Mouse (Mus musculus): ENCODE data around the gene Myo16. TPM values are rescaled to one million over a fixed set of nuclear protein-coding genes. Genes with fewer than 3 reads are reported as not detected.
A peak's percentile ranks its signal among the peaks of the same experiment; 100 is the strongest.

Myo16 gene
- polyA plus RNA-seq, 1 experiment from 2014 or later, result 2.0 TPM

DNA sequence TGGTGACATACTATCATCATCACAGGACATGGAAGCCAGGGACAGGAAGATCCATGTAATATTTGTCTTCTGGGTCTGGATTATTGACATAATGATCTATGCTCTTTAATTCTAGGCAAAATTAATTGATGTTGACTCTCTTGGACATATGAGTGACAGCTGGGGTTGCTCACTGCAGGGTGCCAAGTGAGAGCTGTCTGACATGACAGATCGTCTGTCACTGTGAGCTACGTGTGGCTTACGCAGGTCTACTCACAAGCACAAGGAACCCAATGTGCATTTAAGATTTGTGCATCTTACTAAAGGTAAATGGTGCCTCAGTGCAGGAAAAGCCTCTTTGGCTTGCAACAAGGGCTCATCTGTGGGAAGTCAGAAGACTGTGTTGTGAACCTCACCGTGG lies 149.3 kb downstream of the Myo16 start:
- ATAC-seq (0 out of 2 replicates have a peak, but pooled peaks have one; percentile 44), DNase-seq (ENCODE audit: low spot score) (peak; percentile 41)
- H3K9me3 ChIP-seq (replicated peaks; ENCODE audit: control insufficient read depth, low read length), result no peaks in the 10 kb centered on the region
- H3K9ac ChIP-seq (ENCODE audit: low read length), result no peak overlapping the region
- 71% methylated on average over 4 of the region's 4 CpGs for WGBS
- no peaks in the 10 kb centered on the region for H3K36me3 ChIP-seq (ENCODE audit: control insufficient read depth, insufficient read depth, low read length)
- no peak overlapping the region for H3K4me3 ChIP-seq (ENCODE audit: low read depth, low read length)
- H3K4me2 ChIP-seq (ENCODE audit: low read length), result no peak overlapping the region
- 0 out of 2 replicates have a peak, but pooled peaks cover 3% of the 10 kb centered on the region for H3K4me1 ChIP-seq (ENCODE audit: control insufficient read depth, insufficient read depth, low read length)
- H3K27ac ChIP-seq (ENCODE audit: low read depth, low read length), result no peak overlapping the region
- H3K27me3 ChIP-seq (replicated peaks; ENCODE audit: control insufficient read depth, insufficient read depth, low read length), result no peaks in the 10 kb centered on the region

DNA sequence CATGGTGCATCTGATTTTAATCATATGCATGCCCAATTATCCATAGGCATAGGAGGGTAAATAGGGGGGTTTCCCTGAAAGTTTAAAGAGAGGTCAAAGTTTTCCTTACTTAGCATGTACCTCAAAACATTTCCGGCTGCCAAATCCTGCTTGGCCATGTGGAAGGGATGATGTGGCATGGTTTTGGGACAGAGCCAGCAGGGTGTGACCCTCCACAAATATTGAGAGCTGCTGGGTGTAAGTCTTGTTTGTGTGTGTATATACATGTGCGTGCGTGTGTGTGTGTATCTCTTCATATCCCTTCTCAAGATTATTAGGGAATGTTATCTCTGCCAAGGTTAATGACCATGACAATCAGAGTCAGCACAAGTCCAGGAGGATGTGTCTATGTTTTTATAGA lies 150.3 kb downstream of the Myo16 start:
- Histone ChIP-seq H3K36me3 (ENCODE audit: control insufficient read depth, insufficient read depth, low read length) (no peaks in the 10 kb centered on the region), H3K9ac (ENCODE audit: low read length) (no peak overlapping the region), H3K9me3 (replicated peaks; ENCODE audit: control insufficient read depth, low read length) (no peaks in the 10 kb centered on the region), H3K27ac (ENCODE audit: low read depth, low read length) (no peak overlapping the region), H3K4me1 (ENCODE audit: control insufficient read depth, insufficient read depth, low read length) (0 out of 2 replicates have a peak, but pooled peaks cover 3% of the 10 kb centered on the region), H3K4me2 (ENCODE audit: low read length) (no peak overlapping the region), H3K4me3 (ENCODE audit: low read depth, low read length) (no peak overlapping the region), H3K27me3 (replicated peaks; ENCODE audit: control insufficient read depth, insufficient read depth, low read length) (no peaks in the 10 kb centered on the region)
- ATAC-seq (no peak), DNase-seq (ENCODE audit: low spot score) (no peak)
- WGBS, result 79% methylated on average over 3 of the region's 3 CpGs

- DNase-seq (ENCODE audit: low spot score) (no peak), ATAC-seq (no peak)
- H3K27ac ChIP-seq (ENCODE audit: low read depth, low read length), result no peak overlapping the region
- H3K27me3 ChIP-seq (replicated peaks; ENCODE audit: control insufficient read depth, insufficient read depth, low read length), result no peaks in the 10 kb centered on the region
- no peaks in the 10 kb centered on the region for H3K36me3 ChIP-seq (ENCODE audit: control insufficient read depth, insufficient read depth, low read length)
- no peak overlapping the region for H3K4me2 ChIP-seq (ENCODE audit: low read length)
- 0 out of 2 replicates have a peak, but pooled peaks cover 3% of the 10 kb centered on the region for H3K4me1 ChIP-seq (ENCODE audit: control insufficient read depth, insufficient read depth, low read length)
- WGBS, result 76% methylated on average over 1 of the region's 1 CpGs
- H3K4me3 ChIP-seq (ENCODE audit: low read depth, low read length), result no peak overlapping the region
- no peak overlapping the region for H3K9ac ChIP-seq (ENCODE audit: low read length)
- H3K9me3 ChIP-seq (replicated peaks; ENCODE audit: control insufficient read depth, low read length), result no peaks in the 10 kb centered on the region
Observed at GRCm38 (mm10) chr8:10304721-10305120, 151.0 kb downstream of the Myo16 start.

DNA sequence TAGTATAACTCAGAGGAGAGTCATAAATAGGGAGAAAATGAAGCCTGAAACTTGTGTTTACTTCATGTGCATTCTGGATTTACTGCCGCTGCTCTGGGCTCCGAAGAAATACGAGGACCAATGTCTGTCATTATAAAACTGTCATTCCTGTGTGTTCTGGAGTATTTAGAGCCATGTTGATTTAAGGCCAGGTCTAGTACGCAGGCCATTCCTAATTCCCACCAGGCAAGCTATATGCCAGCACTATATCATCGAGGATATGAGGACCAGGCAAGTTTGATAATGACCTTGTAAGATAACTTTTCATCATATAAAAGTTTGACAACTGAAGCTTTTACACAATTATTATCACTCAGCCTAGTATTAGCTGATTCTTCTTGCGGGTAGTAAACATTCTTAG lies 153.6 kb downstream of the Myo16 start:
- Histone ChIP-seq H3K27me3 (replicated peaks; ENCODE audit: control insufficient read depth, insufficient read depth, low read length) (no peaks in the 10 kb centered on the region), H3K9me3 (replicated peaks; ENCODE audit: control insufficient read depth, low read length) (no peaks in the 10 kb centered on the region), H3K4me1 (ENCODE audit: control insufficient read depth, insufficient read depth, low read length) (0 out of 2 replicates have a peak, but pooled peaks cover 3% of the 10 kb centered on the region), H3K4me3 (ENCODE audit: low read depth, low read length) (no peak overlapping the region), H3K9ac (ENCODE audit: low read length) (no peak overlapping the region), H3K4me2 (ENCODE audit: low read length) (no peak overlapping the region), H3K36me3 (ENCODE audit: control insufficient read depth, insufficient read depth, low read length) (no peaks in the 10 kb centered on the region), H3K27ac (ENCODE audit: low read depth, low read length) (no peak overlapping the region)
- 89% methylated on average over 6 of the region's 6 CpGs for WGBS
- ATAC-seq (no peak), DNase-seq (ENCODE audit: low spot score) (no peak)

DNA sequence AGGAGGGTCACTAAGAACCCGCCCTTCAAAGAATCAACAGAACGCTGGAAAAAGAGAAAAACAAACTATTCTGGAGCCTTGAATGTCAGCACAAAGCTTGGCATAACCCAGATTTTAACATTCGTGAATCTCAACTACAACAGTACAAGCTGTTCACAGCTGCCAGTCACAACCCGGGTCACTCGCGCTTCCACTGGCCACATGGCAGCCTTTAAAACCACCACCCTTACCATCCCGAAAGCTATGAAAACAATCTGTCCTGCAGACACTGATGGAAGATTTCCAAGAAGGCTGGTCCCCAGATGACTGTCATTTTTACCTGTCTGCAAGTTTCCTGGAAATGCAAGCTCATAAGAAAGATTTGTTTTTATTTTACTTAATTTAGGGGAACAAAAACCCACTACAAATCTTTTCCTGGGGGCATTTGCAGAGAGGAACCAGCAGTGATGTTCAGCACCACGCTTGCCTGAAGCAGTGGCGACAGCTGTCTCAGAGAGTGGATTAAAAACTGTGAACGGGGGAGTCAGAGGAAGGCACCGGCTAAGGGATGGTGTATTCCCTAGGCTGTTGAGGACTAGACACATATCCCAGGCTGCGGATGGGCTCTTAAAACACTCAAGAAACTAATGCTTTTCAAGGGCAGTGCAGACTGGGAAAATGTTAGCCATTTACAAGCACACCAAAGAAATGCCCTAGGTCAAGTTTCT lies 154.2 kb downstream of the Myo16 start:
- WGBS, result 64% methylated on average over 12 of the region's 12 CpGs
- Histone ChIP-seq H3K9me3 (replicated peaks; ENCODE audit: control insufficient read depth, low read length) (no peaks in the 10 kb centered on the region), H3K27ac (ENCODE audit: low read depth, low read length) (no peak overlapping the region), H3K9ac (ENCODE audit: low read length) (no peak overlapping the region), H3K36me3 (ENCODE audit: control insufficient read depth, insufficient read depth, low read length) (no peaks in the 10 kb centered on the region), H3K4me2 (ENCODE audit: low read length) (no peak overlapping the region), H3K4me1 (ENCODE audit: control insufficient read depth, insufficient read depth, low read length) (0 out of 2 replicates have a peak, but pooled peaks cover 3% of the 10 kb centered on the region), H3K4me3 (ENCODE audit: low read depth, low read length) (no peak overlapping the region), H3K27me3 (replicated peaks; ENCODE audit: control insufficient read depth, insufficient read depth, low read length) (no peaks in the 10 kb centered on the region)
- ATAC-seq (peak; percentile 58; the same call in 1 of the 2 replicates), DNase-seq (ENCODE audit: low spot score) (peak; percentile 34)

- Histone ChIP-seq H3K27ac (ENCODE audit: low read depth, low read length) (no peak overlapping the region), H3K9me3 (replicated peaks; ENCODE audit: control insufficient read depth, low read length) (no peaks in the 10 kb centered on the region), H3K36me3 (ENCODE audit: control insufficient read depth, insufficient read depth, low read length) (no peaks in the 10 kb centered on the region), H3K4me1 (ENCODE audit: control insufficient read depth, insufficient read depth, low read length) (0 out of 2 replicates have a peak, but pooled peaks cover 3% of the 10 kb centered on the region), H3K9ac (ENCODE audit: low read length) (no peak overlapping the region), H3K4me2 (ENCODE audit: low read length) (no peak overlapping the region), H3K4me3 (ENCODE audit: low read depth, low read length) (no peak overlapping the region), H3K27me3 (replicated peaks; ENCODE audit: control insufficient read depth, insufficient read depth, low read length) (no peaks in the 10 kb centered on the region)
- no peak for ATAC-seq
- no peak for DNase-seq (ENCODE audit: low spot score)
- WGBS, result 92% methylated on average over 2 of the region's 2 CpGs
Observed at GRCm38 (mm10) chr8:10310470-10310869, 156.8 kb downstream of the Myo16 start.

DNA sequence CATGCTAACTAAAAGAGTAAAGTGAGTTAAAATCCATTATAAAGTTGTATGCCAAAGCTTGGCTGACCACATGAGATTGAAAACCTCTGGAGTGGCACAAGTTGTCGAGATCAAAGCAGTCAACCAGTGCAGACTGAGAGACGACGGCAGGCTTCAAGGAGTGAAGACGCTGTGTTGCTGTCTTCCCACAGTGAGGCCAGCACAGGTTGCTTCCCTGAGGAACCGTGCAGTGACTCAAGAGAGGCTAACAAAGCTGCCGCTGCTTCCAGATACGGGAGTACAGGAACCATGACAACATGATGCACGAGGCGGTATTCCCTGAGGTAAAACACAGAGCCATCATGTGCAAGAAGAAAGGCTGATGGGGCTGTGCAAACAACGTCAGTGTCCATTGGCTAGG lies 158.6 kb downstream of the Myo16 start:
- Histone ChIP-seq H3K4me1 (ENCODE audit: control insufficient read depth, insufficient read depth, low read length) (0 out of 2 replicates have a peak, but pooled peaks cover 3% of the 10 kb centered on the region), H3K9me3 (replicated peaks; ENCODE audit: control insufficient read depth, low read length) (no peaks in the 10 kb centered on the region), H3K9ac (ENCODE audit: low read length) (no peak overlapping the region), H3K36me3 (ENCODE audit: control insufficient read depth, insufficient read depth, low read length) (no peaks in the 10 kb centered on the region), H3K27me3 (replicated peaks; ENCODE audit: control insufficient read depth, insufficient read depth, low read length) (no peaks in the 10 kb centered on the region), H3K4me3 (ENCODE audit: low read depth, low read length) (no peak overlapping the region), H3K27ac (ENCODE audit: low read depth, low read length) (no peak overlapping the region), H3K4me2 (ENCODE audit: low read length) (no peak overlapping the region)
- WGBS, result 86% methylated on average over 10 of the region's 10 CpGs
- no peak for DNase-seq (ENCODE audit: low spot score)
- no peak for ATAC-seq

DNA sequence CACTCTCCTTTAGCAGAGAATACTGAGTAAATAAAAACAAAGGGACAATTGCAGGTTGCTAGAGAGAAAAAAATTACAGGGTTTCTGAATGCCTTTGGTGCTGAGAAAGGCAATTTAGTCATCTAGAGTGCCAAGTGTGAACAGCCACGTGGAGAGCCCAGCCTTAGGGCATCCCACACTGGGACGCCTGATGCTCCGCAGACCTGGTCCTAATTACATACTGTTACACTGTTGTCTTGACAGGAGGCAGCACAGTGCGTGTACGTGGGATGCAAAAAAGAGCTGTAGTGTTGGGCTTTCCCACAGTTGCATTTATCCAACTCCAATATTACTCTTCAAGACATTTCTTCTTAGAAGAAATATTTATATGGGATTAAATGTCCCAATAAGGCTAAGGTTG lies 162.5 kb downstream of the Myo16 start:
- WGBS, result 62% methylated on average over 5 of the region's 5 CpGs
- no peaks in the 10 kb centered on the region for H3K27me3 ChIP-seq (replicated peaks; ENCODE audit: control insufficient read depth, insufficient read depth, low read length)
- ATAC-seq (no peak), DNase-seq (ENCODE audit: low spot score) (no peak)
- no peak overlapping the region for H3K4me2 ChIP-seq (ENCODE audit: low read length)
- H3K36me3 ChIP-seq (ENCODE audit: control insufficient read depth, insufficient read depth, low read length), result no peaks in the 10 kb centered on the region
- no peak overlapping the region for H3K27ac ChIP-seq (ENCODE audit: low read depth, low read length)
- H3K4me3 ChIP-seq (ENCODE audit: low read depth, low read length), result no peak overlapping the region
- H3K9ac ChIP-seq (ENCODE audit: low read length), result no peak overlapping the region
- no peaks in the 10 kb centered on the region for H3K9me3 ChIP-seq (replicated peaks; ENCODE audit: control insufficient read depth, low read length)
- H3K4me1 ChIP-seq (ENCODE audit: control insufficient read depth, insufficient read depth, low read length), result no peaks in the 10 kb centered on the region

- WGBS, result 82% methylated on average over 7 of the region's 7 CpGs
- Histone ChIP-seq H3K9me3 (replicated peaks; ENCODE audit: control insufficient read depth, low read length) (no peaks in the 10 kb centered on the region), H3K4me3 (ENCODE audit: low read depth, low read length) (no peak overlapping the region), H3K27ac (ENCODE audit: low read depth, low read length) (no peak overlapping the region; the same call in 1 of the 2 replicates), H3K36me3 (ENCODE audit: control insufficient read depth, insufficient read depth, low read length) (no peaks in the 10 kb centered on the region), H3K4me2 (ENCODE audit: low read length) (no peak overlapping the region), H3K9ac (ENCODE audit: low read length) (no peak overlapping the region), H3K4me1 (ENCODE audit: control insufficient read depth, insufficient read depth, low read length) (no peaks in the 10 kb centered on the region), H3K27me3 (replicated peaks; ENCODE audit: control insufficient read depth, insufficient read depth, low read length) (no peaks in the 10 kb centered on the region)
- DNase-seq (ENCODE audit: low spot score) (peak; percentile 23), ATAC-seq (no peak)
Observed at GRCm38 (mm10) chr8:10318103-10318502, 164.4 kb downstream of the Myo16 start.
